Mouse (Mus musculus) bone marrow, adult 2 months (tissue): ENCODE measurements around the gene Hoxa7.

Experiments
- CTCF ChIP-seq: fragments of 200-500 bp; IDR thresholded peaks from 2 replicates; pipeline ENCODE4 v1.5.1; 2011; ENCODE audit warnings: low read length, control low read depth; ENCODE audit not compliant: control insufficient read depth, insufficient read depth
- POLR2A ChIP-seq: fragments of 200-500 bp; IDR thresholded peaks from 2 replicates; pipeline ENCODE4 v1.6.1; 2011; ENCODE audit warnings: low read depth, mild to moderate bottlenecking, control low read depth, low read length, borderline replicate concordance; ENCODE audit not compliant: control insufficient read depth

- peak; percentile 68 for TF ChIP-seq CTCF
- TF ChIP-seq POLR2A: no peak
Measured at GRCm38 (mm10) chr6:52256956-52257355, 35.3 kb upstream of the Hoxa7 start.
